Mouse (Mus musculus): ENCODE data around the gene Gm49661.

GRCm38 (mm10) chr8:85016724-85017123 is 47.5 kb upstream of the Gm49661 start:
- TF ChIP-seq EP300 (IDR thresholded peaks at IDR 0.05) (no peak), CTCF (IDR thresholded peaks at IDR 0.05) (no peak)
